Mouse (Mus musculus): ENCODE results near the gene Huwe1.

Gene Huwe1

GRCm38 (mm10) chrX:151800701-151801511 is at the start of gene Huwe1:
Huwe1 (plus strand) TSS chrX:151800807.
- peak; percentile 92 for DNase-seq (ENCODE audit: low spot score)

- DNase-seq (ENCODE audit: low spot score) = no peak
Measured at GRCm38 (mm10) chrX:151780348-151780747, 20.3 kb upstream of the Huwe1 start.

- DNase-seq (ENCODE audit: low spot score) = no peak
Measured at GRCm38 (mm10) chrX:151782939-151783338, 17.7 kb upstream of the Huwe1 start.

- no peak for DNase-seq (ENCODE audit: low spot score)
Measured at GRCm38 (mm10) chrX:151792766-151793165, 7.8 kb upstream of the Huwe1 start.

- no peak for DNase-seq (ENCODE audit: low spot score)
Measured at GRCm38 (mm10) chrX:151797970-151798369, 2.6 kb upstream of the Huwe1 start.

- peak; percentile 4 for DNase-seq (ENCODE audit: low spot score)
Measured at GRCm38 (mm10) chrX:151802328-151802955, 1.8 kb downstream of the Huwe1 start.

- DNase-seq (ENCODE audit: low spot score) = peak; percentile 97
Measured at GRCm38 (mm10) chrX:151802956-151803776, 2.6 kb downstream of the Huwe1 start.

GRCm38 (mm10) chrX:151803777-151804101 is 3.1 kb downstream of the Huwe1 start:
- DNase-seq (ENCODE audit: low spot score) = peak; percentile 59

- peak; percentile 3 for DNase-seq (ENCODE audit: low spot score)
Measured at GRCm38 (mm10) chrX:151804388-151804787, 3.8 kb downstream of the Huwe1 start.

GRCm38 (mm10) chrX:151811481-151811880 is 10.9 kb downstream of the Huwe1 start:
- no peak for DNase-seq (ENCODE audit: low spot score)

GRCm38 (mm10) chrX:151813656-151814055 is 13.0 kb downstream of the Huwe1 start:
- DNase-seq (ENCODE audit: low spot score) = no peak

GRCm38 (mm10) chrX:151817712-151818111 is 17.1 kb downstream of the Huwe1 start:
- DNase-seq (ENCODE audit: low spot score) = no peak

GRCm38 (mm10) chrX:151828971-151829370 is 28.4 kb downstream of the Huwe1 start:
- no peak for DNase-seq (ENCODE audit: low spot score)

- DNase-seq (ENCODE audit: low spot score) = no peak
Measured at GRCm38 (mm10) chrX:151831260-151831659, 30.7 kb downstream of the Huwe1 start.

- no peak for DNase-seq (ENCODE audit: low spot score)
Measured at GRCm38 (mm10) chrX:151832982-151833381, 32.4 kb downstream of the Huwe1 start.

GRCm38 (mm10) chrX:151859436-151859835 is 58.8 kb downstream of the Huwe1 start:
- no peak for DNase-seq (ENCODE audit: low spot score)

- DNase-seq (ENCODE audit: low spot score) = no peak
Measured at GRCm38 (mm10) chrX:151910692-151911091, 110.1 kb downstream of the Huwe1 start.

- no peak for DNase-seq (ENCODE audit: low spot score)
Measured at GRCm38 (mm10) chrX:151912267-151912666, 111.7 kb downstream of the Huwe1 start.

GRCm38 (mm10) chrX:151929390-151929789 is 128.8 kb downstream of the Huwe1 start:
- DNase-seq (ENCODE audit: low spot score) = no peak

GRCm38 (mm10) chrX:151938852-151939251 is 138.2 kb downstream of the Huwe1 start:
- no peak for DNase-seq (ENCODE audit: low spot score)

- peak; percentile 16 for DNase-seq (ENCODE audit: low spot score)
Measured at GRCm38 (mm10) chrX:151946986-151947385, 146.4 kb downstream of the Huwe1 start.

- DNase-seq (ENCODE audit: low spot score) = no peak
Measured at GRCm38 (mm10) chrX:151947781-151948180, 147.2 kb downstream of the Huwe1 start.

GRCm38 (mm10) chrX:151950231-151950630 is 149.6 kb downstream of the Huwe1 start:
- no peak for DNase-seq (ENCODE audit: low spot score)
